Mouse (Mus musculus) right cerebral cortex, postnatal 25 days (tissue): Measurements from ENCODE around the gene Trmt112.
A peak's percentile ranks its signal among the peaks of the same experiment; 100 is the strongest.
"Not testable (repeated sequence)": the region's sequence is repeated elsewhere in the genome, so short reads cannot be mapped to it uniquely, and the experiment has no call there.

ENCODE experiments used
- DNase-seq: peaks from one replicate; pipeline ENCODE4 v3.0.0; 2022

Trmt112 gene

DNA sequence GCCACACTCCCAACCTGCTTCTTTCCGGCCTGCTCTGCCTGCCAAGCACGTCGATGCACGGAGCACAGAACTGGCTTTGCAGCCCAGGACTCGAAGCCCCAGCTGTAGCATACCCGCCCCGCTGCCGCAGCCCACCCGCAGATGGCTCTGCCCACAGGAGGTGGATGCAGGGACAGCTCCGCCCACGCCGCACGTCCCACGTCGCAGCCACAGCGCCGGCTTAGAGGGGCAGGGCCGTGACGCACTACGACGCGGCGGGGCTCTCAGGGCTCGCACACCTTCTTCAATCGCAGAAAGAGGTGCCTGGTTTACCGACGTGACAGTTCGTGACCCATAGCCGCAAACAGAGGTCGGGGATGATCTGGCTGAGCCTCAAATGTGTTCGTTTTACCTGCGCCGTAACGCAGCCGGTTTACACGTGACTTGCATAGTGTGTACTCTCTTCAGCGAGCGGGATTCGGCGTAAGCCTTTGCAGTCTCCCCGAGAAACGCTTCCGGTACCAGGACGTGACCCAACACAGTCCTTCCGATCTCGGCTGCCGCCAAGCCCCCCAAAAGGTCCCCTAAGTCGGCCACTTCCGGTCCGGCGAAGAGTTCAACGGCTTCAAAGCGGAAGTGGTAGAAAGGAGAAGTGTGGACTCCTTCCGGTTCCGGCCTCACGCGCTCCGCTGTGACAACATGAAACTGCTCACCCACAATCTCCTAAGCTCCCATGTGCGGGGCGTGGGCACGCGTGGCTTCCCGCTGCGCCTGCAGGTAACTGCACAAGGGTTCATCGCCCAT lies at the start of gene Trmt112, which contains the start of gene Prdx5:
Gene Trmt112, plus strand, starts transcription at position 192 of the 783 bp plus-strand sequence.
Gene Prdx5, minus strand, starts transcription at position 600 of the 783 bp plus-strand sequence.
- peak; percentile 91 for DNase-seq

DNA sequence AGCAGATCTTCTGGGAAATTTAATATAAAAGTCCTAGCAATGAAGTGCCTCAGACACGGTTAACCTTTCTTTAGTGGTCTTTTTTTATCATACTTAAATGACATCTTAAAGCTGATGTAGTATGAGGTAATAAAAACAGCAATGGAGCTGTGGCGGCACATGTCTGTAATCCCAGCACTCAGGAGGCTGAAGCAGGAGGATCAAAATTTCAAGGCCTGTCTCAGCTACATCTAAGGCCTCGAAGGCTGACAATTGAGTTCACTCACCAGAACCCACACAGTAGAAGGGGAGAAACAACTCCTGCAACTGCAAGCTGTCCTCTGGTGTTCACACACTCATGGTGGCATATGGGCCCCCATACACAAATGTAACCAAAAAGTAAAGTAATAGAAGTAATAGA lies 49.5 kb upstream of the Trmt112 start:
- DNase-seq = no peak

DNA sequence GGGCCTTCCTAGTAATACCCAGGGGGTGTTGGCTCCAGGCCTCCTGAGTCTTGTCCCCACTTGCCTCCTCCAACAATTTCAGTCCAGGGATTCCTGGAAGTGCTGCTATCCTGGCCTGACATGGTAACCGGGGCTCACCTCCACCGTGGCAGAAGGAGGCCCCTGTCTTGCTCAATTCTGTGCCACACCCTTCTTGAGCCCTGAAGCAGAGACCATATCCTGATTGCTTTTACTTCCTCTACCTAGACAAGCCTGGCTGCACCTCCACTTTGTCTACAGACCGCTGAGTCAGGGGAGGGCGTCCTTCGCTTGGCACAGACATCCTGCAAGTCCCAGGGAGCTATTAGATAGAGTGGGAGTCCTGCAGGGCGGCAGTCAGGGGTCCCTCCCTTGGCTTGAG lies 48.8 kb upstream of the Trmt112 start:
- DNase-seq = no peak

DNA sequence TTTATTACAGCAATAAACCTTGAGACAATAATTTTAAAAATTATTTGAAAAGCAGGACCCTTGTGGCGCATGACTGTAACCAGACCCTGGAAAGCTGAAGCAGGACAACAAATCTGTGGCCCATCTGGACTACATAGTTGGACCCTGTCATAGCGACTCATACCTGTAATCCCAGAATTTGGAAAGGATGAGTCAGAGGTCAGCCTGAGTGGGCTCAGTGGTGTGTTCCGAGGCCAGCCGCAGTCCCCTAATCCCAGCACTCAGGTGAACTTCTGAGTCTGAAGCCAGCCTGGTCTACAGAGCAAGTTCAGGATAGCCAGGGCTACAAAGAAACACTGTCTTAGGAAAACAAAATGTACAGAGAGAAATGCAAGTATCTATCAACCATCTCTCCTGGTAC lies 48.0 kb upstream of the Trmt112 start:
- no peak for DNase-seq

DNA sequence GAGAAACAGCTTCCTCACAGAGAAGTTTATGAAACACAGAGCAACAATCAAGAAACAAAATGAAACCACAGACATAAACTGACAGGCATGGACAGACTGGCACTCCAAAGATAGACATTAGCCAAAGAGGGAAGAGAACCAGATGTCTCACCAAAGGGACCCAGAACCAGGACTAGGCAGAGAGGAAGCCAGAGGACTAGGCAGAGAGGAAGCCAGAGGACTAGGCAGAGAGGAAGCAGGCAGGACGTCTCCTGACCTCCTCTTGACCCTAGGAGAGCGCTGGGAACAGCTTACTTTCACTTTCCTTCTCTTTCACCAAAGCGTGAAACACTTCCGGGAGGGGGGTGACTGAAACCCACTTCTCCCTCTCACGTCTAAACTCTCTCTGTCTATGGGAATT lies 40.1 kb upstream of the Trmt112 start:
- DNase-seq = no peak

DNA sequence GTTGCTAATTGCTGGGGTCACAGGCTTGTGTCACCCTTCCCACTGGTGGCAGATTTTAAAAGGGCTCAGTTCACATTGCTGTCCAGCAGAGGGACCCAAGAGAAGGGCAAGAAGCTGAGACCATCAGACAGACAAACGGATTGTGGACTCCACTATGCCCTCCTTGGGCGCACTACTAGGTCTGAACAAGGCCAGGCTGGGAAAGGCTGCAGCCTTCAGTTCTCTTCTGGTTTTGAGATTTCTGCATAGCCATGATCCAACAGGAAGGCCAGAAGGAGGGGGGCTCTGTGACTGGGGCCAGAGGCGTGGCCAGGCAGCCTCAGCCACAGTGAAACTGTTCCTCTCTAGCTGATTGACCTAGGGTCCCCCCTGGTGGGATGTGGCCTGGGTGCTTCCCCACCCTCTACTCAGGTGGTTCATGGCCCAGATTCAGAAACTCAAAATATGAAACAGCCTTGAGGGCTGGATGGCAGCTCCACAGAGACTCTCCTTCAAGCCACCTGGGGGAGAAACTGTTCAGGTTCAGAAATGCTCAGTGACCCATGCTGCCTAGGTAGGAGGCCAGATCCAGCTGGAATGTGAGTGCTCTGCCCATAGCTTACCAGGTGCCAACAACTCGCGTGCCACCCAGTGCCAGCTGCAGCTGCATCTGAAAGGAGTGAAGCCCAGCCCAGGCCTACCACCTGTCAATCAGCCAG lies 37.8 kb upstream of the Trmt112 start:
- no peak for DNase-seq

DNA sequence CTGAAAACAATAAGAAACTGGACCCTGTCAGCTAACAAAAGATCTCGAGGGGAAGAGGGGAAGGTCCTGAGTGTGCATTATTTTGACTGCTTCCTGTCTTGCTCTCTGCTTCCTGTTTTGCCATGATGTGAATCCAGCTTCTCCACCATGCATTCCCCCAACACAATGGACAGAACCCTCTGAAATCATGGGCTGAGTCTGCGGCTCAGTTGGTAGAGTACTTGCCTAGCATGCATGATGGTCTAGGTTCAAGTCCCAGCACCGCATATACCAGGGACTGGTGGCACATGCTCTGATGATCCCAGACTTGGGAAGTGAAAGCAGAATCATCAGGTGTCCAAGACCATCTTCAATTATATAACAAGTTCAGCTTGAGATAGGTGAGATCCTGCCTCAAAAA lies 36.8 kb upstream of the Trmt112 start:
- DNase-seq = no peak

DNA sequence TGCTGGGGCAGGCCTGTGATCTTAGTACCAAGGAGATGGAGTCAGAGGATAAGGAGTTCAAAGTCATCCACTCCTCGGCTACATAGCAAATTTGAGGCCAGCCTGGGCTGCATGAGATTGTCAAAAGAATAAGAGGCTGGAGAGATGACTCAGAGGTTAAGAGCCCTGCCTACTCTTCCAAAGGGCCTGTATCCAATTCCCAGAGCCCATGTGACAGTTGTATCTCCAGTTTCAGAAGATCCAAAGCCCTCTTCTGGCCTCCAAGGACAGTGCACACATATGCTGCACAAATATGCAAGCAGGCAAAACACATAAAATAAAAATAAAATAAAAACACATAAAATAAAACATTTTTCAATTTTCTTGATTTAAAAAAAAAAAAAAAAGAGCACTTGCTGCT lies 35.2 kb upstream of the Trmt112 start:
- DNase-seq = no peak

DNA sequence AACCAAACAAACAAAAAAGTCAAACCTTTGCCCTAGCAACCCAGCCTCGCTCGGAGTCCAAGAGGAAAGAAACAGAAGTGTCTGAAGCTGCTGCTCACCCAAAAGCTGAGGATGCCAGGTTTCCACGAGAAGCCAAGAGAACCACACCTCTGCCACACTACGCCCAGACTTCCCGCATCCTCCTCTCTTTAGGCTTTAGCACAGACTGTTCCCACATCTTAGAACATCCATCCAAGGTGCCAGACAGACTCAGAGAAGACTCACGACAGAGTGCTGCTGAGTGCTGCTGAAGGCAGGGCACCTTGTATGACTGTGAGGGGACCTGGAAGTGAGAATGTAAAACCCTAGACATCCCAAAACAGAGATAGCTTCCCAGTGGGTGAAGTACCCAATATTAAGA lies 33.7 kb upstream of the Trmt112 start:
- no peak for DNase-seq

DNA sequence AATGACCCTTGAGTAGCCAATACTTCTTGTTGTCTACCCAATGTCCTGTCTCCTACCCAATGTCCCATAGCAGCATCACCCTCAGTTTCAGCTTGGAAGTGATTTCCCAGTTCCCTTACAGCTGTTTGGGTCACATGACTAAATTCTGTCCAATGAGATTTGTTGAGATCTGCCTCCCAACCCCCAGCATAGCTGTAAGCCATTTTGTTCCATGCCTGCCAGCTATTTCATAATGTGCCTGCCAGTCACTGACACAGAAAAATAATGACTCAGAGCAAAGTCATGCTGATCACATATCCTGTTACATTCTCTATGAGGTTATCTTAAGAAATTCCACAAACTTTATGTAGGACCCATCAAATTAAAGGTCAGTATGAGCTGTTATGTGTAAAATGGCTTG lies 32.7 kb upstream of the Trmt112 start:
- no peak for DNase-seq

DNA sequence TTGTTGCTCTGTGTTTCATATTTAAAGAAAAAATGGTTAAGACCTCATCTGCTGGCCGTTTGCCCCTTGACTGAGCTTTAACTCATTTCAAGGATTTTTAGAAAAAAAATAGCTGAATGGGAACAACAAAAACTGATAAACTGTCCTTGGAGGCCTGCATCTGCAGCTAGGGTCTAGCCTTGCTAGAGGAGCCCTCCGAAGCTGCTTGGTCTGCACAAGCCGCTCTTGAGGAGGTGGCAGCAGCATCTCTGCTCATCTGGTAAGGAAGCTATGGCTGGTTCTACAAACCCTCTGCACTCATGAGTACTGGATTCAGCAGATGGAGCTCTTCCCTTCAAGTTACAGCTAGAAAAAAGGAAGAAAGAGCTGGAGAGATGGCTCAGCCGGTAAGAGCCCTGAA lies 31.5 kb upstream of the Trmt112 start:
- DNase-seq = no peak

DNA sequence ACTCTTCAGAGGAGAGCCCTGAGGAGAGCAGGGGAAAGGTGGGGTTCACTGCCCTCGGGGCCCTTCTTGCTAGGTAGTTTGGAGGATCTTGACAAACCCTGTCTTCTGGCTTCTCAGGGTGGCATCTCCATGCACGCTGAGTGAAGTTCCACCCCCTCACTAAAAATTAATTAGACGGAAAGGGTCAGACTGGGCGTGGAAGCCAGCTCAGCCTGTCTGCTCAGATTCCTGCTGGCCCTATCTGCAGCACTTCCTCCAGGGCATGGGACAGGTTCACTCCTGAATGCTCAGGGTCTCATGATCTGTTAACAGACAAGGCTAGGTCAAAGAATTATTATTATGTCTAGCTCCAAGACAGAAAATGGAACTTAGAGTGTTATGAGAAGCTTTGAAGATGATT lies 17.0 kb upstream of the Trmt112 start:
- no peak for DNase-seq

DNA sequence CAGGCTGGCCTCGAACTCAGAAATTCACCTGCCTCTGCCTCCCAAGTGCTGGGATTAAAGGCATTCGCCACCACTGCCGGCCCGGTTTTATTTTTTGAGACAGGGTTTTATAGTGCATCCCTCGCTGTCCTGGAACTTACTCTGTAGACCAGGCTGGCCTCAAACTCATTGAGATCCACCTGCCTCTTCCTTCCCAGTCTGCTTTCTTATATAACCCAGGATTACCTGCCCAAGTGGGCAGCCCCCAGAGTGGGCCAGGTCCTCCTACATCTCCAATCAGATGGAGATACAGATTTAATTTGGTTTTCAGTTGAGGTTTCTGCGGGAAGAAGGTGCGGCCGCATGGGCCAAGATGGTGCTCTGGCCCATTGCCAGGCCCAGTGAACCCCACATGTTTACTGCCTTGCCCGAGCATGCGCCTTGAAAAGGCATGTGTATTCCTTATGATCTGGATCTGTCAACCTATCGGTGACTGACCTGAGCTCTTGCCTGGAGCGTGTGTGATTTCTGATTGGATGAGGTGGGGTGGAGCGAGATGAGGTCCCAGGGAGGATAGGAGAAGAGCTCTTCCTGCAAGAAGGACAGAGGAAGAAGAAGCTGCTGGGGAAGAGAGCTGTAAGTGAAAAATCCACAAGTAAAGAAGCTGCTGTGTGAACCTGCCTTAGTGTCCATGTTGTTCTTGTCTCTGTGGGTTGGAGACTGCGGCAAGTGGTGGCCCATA lies 15.6 kb upstream of the Trmt112 start:
- DNase-seq = no peak

DNA sequence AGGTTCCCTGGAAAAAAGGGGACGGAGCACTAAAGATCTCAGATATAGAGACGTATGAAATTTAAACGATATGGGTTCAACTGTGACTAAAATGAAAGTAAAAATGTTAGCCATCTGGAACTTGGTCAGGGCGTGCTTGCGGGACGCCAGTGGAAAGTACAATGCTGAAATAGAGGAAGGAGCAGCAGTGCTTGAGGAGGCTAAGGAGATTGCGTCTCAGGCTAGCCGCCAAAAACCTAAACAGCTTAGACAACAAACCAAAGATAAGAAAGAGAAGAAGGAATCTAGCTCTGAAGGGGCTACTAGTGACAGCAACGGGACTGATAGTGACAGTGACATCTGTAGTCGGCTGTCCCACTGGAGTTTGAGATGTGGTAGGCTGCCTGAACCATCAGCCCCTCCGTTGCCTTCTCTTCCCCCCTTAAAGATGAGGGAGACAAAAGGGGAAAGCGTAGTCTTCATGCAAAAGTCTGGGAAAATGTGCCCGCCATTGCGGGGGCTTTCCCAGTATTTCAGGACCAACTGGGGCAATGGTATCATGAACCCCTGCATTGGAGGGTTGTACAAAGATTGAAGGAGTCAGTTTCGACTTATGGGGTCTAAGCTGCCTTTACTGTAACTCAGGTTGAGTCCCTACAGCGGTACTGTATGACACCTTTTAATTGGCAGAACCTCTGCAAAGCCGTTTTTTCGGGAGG lies 13.7 kb upstream of the Trmt112 start:
- not testable (repeated sequence) for DNase-seq

DNA sequence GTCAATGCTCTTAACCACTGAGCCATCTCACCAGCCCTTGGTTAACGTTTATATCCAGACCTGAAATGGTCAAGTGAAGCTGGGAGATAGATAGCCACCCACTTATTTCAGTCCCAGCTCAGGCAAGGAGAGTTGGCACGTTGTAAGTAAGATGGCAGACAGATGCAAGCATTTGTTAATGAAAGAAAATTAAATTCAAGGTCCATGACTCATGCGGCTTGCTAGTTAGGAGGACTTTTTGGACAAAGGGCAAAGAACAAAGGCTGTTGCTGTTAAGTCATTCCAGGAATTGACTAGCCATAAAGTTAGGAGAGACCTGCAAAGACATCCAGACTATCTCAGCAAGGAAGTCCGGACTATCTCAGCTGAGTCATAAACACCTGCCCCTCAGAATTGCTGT lies 9.9 kb upstream of the Trmt112 start:
- DNase-seq = no peak

DNA sequence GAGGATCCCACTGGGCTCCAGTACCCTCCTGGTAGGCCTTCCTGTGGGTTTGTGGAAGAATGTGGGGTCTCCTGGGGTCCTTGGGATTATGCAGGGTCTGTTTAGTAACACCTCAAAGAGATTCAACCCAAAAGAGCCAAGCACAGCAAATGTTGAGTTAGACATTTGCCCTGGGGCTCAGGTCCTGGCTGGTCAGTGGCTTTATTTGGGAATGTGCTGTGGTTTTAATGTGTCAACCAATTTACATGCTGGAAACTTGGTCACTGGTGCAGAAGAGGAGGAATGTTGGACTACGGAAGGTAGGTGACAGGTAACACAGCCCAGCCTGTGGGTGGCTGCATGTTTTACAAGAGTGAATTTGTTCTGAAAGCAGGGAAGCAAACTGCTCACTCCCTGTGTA lies 6.5 kb upstream of the Trmt112 start:
- no peak for DNase-seq

DNA sequence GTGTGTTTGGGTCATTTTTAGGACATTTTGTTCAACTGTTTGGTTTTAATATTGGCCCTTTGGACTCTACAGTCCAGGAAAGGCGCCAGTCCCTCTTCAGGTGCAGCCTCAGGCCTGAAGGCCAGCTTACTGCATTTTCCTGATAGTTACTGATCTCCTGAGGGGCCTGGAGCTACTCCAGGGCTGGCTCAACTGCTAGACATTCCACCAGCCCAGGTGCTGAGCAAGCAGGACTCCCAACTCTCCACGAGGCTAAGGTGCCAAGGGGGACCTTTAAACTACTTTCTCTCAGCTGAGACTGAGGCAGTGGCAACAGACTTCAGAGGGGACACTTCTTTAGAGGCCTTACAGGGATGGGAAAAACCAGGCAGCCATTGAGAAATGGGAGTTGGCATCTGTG lies 4.7 kb upstream of the Trmt112 start:
- no peak for DNase-seq

DNA sequence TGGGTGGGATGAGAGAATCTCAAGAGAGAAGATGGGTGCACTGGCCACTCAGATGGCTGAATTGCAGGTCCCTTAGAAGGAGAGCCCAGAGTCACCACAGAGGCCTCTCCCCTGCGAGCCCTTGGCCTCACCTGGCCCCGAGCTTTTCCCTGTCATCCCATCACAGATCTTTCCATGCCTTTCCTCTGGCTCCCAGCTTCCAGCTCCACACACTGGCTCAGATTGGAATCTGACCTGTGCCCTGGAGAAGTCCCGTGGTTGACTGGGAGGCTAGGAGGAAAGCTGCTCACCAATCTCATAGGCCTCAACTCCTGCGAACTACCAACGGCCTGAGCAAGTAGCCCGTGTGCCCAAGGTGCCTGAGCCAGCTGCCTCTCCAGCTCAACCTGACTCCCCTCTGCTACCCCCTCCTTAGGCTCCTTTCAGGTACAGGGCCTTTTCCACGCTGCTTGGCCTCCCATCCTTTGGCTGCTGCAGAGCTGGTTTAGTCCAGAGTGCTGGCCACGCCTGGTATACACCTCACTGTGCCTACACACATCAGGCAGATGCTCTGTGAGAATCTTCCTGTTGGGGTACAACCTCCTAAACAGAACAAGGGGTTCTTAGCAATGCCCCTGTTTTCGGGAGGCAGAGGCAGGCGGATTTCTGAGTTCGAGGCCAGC lies 3.9 kb upstream of the Trmt112 start:
- no peak for DNase-seq

DNA sequence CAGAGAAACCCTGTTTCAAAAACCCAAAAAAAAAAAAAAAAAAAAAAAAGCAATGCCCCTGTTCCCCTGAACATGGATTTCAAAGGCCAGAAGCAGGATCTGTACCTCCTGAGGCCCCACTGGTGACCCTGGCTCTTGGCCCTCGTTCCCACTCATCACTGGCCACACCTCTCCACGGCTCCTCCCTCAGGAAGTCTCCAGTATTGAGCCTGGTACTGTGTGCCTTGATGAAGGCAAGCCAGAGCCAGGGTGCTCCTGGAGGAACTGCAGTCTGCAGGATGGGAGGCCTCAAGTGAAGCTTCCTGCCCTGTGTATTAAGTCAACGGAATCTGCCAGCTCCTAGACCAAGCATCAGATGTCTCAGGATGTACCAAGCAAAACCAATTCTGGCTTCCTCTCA lies 3.3 kb upstream of the Trmt112 start:
- no peak for DNase-seq

DNA sequence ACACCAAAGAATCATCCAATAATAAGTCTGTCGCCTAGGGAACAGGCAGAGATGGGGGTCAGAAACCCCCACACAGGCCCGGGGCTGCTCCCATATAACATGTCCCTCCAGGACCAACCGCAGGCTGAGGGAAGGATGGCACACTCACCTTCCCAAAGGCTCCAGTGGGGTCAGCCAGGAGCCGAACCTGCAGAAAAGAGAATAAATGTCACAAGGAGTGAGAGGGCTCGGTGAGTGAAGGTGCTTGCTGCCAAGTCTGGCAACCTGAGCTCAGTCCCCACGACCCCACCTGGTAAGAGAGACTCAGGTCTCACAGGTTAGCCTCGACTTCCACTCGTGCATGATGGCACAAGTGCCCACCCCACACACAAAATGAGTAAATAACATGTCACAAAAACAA lies 2.4 kb upstream of the Trmt112 start:
- no peak for DNase-seq

DNA sequence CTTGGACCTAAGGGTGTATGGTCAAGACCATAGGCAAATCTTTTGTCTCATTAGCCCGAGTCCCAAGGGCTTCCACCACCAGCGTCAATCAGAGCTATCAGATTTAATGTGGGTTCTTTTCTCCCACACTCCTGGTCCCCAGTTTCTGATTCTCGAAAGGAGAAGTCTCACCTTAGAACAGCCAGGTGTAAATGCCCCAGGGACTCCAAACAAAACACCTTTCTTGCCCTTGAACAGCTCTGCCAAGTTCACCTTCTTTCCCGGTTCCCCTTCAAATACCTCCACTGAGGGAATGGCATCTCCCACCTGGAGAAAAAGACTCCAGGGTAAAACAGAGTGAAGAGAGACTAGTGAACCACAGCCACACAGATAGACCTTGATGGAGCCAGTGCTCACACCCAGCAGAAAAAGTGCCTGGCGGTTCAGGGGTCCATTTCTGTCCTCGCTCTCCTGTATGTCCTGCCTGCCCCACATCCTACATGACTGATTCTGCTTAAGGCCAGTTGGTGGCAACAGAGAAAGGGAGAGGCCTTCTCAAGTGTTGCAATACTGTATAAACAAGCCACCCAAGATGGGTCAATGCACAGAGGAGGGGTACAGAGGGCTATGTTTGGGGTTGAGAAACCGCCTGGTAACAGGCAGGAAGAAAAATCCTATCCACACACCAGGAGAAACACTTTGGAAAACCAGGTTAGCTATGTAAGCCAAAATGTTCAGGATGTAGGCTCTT lies 1.5 kb upstream of the Trmt112 start:
- no peak for DNase-seq

DNA sequence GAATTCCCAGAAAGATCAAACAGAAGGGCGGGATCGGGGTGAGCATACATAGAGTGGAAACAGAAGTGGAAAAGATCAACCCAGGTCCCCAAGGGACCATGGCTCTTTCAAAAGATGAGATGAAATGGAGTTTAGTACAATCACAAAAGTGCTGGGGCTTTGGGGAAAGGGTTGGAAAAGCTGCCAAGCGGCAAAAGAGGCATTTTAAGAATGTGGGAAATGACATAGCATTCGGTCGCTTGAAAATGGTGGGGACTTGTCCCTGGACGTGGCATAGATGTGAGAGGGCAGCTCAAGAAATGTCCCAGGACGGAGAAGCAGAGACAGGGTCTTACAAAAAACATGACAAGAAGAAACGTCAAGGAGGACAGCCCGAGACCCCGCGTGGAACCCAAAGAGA lies 477 bp upstream of the Trmt112 start:
- DNase-seq = no peak
